Mouse (Mus musculus): ENCODE measurements around the gene Cacng7. TPM values are rescaled to one million over a fixed set of nuclear protein-coding genes. Genes with fewer than 3 reads are reported as not detected.

Cacng7 gene
- total RNA-seq, 1 experiment from 2014 or later: not detected

- ATAC-seq (replicated peaks; ENCODE audit: insufficient number of reproducible peaks, low FRiP score, low TSS enrichment, poor library complexity, severe bottlenecking): no peak
Measured at GRCm38 (mm10) chr7:3414888-3415287, 82.1 kb downstream of the Cacng7 start.

GRCm38 (mm10) chr7:3415378-3415777 lies 82.6 kb downstream of the Cacng7 start:
- no peak for ATAC-seq (replicated peaks; ENCODE audit: insufficient number of reproducible peaks, low FRiP score, low TSS enrichment, poor library complexity, severe bottlenecking)

Other genes starting within 250 kb of the Cacng7 start
- gene AU018091, start 163.8 kb upstream of the Cacng7 start, total RNA-seq (2017): not detected in 3 replicates
- gene Nlrp12, start 83.2 kb upstream of the Cacng7 start, total RNA-seq (2017): 2.6 to 2.9 TPM in 2 of 3 replicates, not detected in the other
- 50.6 to 61.2 TPM (median 60.3 TPM) in 3 replicates for gene Myadm, start 43.9 kb upstream of the Cacng7 start, total RNA-seq (2017)
- gene Prkcg, start 43.8 kb upstream of the Cacng7 start, total RNA-seq (2017): 1.9 to 7.0 TPM (median 3.2 TPM) in 3 replicates
- not detected in 3 replicates for gene Cacng8, start 57.7 kb downstream of the Cacng7 start, total RNA-seq (2017)
- not detected in 3 replicates for gene Cacng6, start 91.2 kb downstream of the Cacng7 start, total RNA-seq (2017)
- 1.3 to 1.9 TPM in 2 of 3 replicates, not detected in the other for gene Tarm1, start 169.7 kb downstream of the Cacng7 start, total RNA-seq (2017)

Data from monocyte, adult 5-6 weeks (primary cell).